Mouse (Mus musculus) kidney, adult 9 months (tissue): ENCODE results near the gene Otud1.

Experiments used
- DNase-seq: peaks from one replicate; pipeline ENCODE4 v3.0.0; 2022

Gene Otud1

GRCm38 (mm10) chr2:19657158-19657874 lies at the start of gene Otud1:
Otud1 (plus strand) TSS chr2:19657752.
- peak; percentile 98 for DNase-seq

- no peak for DNase-seq
These were observed 49.7 kb upstream of the Otud1 start for GRCm38 (mm10) chr2:19607852-19608251.

DNA sequence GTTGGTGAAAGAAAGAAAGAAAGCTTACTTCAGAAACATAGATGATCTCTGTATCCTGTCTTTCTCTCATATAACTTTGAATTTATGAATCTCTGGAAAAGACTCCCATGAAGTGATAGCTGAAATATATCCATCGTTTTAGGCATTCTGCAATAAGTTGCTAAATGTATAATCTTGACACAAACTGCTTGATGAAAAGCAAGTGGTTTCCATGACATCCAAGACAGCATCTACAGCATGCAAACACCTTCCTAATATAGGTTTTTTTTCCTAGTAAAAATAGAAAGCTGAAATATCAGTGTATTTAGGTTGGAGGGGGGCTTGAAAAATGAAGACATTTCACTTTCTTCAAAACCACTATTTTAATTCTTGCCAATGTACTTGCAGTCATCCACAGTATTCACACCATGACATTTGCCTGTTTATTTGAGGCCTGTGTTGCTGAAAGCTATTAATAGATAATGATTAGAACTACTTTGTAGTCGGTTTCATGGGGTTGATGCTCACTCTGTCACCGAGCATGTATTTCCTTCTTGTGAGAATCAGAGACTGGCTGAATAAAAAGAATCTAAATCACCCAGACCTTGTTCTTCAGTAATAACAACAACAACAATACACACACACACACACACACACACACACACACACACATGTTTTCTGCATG lies 49.0 kb upstream of the Otud1 start:
- no peak for DNase-seq

DNA sequence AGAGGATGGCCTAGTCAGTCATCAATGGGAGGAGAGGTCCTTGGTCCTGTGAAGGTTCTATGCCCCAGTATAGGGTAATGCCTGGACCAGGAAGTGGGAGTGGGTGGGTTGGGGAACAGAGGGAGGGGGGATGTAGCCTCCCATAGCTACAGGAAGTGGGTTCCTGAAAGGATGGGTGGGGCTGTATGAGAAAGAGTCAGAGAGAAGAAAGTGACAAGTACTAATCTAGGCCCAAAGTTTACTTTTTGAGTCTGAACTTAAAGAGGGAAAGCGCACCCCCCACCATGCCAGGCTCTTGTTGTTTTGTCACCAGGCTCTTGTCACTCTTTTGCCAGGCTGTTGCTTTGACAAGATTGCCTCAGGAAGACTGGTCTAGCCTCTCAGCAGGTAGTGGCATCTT lies 35.5 kb upstream of the Otud1 start:
- DNase-seq: no peak

GRCm38 (mm10) chr2:19627044-19627443 lies 30.5 kb upstream of the Otud1 start:
- DNase-seq: peak; percentile 6

- no peak for DNase-seq
These were observed 29.5 kb upstream of the Otud1 start for GRCm38 (mm10) chr2:19627920-19628608.

DNA sequence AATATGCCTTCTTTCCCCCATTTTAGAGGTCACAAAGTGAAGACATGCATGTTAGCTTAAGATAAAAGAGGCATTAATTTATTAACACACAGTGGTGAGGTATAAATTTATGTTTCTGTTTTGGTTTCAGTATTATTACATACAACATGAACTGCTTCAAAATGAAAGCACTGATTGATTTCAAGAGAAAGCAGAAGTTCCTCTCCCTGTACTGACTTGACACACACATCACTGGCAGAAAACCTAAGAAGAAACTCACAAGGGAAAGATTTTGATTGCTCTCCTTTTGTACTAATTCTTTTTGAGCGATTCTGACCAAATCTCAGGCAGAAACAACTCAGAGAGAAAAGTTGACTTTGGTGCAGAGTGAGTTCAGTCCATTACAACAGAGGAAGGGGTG lies 27.0 kb upstream of the Otud1 start:
- DNase-seq: no peak

- no peak for DNase-seq
These were observed 24.1 kb upstream of the Otud1 start for GRCm38 (mm10) chr2:19633406-19633920.

DNA sequence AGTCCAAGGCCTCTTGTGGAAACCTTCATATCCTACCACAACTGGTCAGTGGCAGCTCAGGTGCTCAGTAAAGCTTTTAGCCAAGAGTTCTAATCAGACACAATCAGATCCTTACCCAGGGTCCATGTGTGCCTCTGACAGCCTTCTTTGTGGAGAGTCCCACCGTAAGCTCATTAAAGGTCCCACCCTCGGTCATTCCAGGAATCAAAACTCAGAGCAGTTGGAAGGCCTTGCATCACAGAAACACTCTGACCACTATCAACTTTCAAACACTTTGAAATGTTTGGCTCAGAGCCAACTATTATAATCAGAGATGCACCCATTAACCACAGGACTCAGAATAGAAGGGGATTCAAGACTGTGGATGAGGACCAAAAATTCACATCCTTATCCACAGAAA lies 12.4 kb upstream of the Otud1 start:
- DNase-seq: no peak

DNA sequence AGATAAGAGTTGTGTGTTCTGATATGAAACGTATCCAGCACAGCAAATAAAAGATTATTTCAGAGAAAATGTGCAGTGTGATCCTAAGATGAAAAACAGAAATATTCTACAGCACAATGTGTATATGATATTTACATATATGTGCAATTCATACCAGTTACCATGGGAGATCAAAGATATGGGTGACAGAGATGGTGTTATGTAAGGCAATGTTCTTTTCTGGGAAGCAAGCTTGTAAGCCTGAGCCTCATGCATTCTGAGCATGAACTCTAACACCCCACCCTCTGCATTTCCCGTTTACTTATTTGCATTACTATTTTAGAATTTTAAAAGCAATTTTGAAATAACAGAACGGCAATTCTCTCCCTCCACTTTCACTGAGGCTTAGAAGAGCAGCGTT lies 11.4 kb upstream of the Otud1 start:
- no peak for DNase-seq

GRCm38 (mm10) chr2:19646910-19647309 lies 10.6 kb upstream of the Otud1 start:
- peak; percentile 28 for DNase-seq

GRCm38 (mm10) chr2:19656436-19656835 lies 1.1 kb upstream of the Otud1 start:
- peak; percentile 21 for DNase-seq

DNA sequence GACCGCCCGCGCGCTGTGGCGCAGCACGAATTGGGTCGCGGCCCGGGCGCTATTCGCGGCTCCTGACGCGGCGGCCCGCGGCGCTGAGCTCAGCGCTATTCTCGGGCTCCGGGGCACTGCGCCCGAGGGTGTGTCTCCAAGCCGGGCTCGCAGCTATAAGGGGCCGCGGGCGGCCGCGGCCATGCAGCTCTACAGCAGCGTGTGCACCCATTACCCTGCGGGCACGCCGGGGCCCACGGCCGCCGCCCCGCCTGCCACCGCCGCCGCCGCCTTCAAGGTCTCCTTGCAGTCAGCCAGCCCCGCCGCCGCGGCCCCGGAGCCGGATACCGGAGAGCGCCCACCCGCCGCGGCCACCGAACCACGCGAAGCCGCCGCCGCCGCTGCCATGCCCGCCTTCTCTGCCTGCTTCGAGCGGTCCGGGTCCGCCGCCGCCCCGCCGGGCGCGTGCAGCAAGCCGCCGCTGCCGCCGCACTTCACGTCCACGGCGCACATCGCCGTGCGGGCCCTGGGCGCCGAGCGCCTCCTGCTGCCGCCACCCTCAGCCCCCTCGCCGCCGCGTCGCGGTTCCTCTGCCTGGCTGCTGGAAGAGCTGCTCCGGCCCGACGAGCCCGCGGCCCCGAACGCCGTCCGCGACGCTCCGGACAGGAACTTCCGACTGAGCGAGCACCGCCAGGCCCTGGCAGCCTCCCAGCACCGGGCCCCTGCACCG lies 483 bp downstream of the Otud1 start:
- DNase-seq: peak; percentile 56

- DNase-seq: peak; percentile 31
These were observed 1.3 kb downstream of the Otud1 start for GRCm38 (mm10) chr2:19658661-19659384.

DNA sequence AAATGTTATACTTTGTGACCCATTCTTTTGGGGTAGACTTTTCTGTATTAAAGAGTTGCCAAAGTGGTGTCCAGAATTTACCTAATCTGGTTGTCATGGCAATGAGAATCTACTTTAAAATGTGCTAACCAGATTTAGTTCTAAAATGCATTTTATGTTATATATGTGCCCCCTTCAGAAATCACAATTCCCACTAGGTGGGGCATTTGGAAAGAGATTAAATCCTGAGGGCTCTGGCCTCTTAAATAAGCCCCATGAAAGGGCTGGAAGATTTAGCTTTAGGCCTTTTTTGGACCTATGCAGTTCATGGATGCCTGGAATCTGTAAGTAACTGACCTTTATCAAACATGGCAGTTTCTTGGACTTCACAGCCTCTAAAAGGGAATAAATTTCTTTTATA lies 3.3 kb downstream of the Otud1 start:
- no peak for DNase-seq

DNA sequence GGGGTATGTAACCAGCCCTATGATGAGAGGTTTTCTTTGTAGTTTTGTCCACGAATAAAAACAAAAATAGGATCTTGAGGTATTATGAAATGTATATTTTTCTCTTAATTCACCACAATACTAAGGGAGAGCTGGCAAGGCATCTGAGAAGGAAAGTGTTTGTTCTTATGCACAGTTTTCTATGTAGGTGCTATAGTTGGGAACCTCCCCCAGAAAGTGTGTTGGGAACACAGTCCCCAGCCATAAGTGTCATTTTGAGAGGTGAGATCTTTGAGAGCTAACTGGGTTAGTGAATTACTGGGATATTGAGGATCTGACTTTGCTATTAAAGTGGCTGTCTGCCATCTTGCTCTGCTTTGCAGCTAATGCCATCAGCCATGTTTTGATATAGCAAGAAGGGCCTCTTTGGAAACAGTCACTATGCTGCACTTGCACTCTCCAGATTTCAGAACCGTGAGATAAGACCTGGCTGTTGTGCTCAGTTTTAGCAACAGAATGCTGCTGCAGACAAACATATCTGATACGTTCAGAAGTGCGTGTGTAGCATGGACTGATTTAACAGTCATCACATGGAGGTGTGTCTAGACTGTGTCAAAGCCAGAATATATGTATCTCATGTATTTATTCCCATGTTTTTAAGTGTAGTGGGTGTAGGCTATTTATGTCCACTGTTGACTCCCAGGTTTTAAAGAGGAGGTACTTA lies 5.7 kb downstream of the Otud1 start:
- DNase-seq: no peak

DNA sequence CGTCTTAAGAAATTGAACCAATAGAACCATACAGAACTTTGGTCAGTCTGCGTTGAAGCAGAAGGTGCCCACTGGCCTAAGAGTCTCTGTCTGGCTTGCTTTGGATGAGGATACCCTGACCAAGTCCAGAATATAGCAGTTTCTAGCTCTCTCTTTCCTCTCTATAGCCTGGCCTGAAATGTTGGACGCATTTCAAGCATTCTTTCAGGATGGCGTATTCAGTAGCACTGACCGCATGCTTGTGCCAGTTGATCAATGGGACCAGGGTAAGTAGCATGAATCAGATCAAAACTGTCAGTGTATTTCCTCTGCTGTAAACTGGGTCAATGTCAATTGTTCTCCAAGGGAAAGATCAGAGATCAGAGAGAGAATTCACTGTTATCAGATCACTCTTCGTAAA lies 6.6 kb downstream of the Otud1 start:
- DNase-seq: peak; percentile 16

DNA sequence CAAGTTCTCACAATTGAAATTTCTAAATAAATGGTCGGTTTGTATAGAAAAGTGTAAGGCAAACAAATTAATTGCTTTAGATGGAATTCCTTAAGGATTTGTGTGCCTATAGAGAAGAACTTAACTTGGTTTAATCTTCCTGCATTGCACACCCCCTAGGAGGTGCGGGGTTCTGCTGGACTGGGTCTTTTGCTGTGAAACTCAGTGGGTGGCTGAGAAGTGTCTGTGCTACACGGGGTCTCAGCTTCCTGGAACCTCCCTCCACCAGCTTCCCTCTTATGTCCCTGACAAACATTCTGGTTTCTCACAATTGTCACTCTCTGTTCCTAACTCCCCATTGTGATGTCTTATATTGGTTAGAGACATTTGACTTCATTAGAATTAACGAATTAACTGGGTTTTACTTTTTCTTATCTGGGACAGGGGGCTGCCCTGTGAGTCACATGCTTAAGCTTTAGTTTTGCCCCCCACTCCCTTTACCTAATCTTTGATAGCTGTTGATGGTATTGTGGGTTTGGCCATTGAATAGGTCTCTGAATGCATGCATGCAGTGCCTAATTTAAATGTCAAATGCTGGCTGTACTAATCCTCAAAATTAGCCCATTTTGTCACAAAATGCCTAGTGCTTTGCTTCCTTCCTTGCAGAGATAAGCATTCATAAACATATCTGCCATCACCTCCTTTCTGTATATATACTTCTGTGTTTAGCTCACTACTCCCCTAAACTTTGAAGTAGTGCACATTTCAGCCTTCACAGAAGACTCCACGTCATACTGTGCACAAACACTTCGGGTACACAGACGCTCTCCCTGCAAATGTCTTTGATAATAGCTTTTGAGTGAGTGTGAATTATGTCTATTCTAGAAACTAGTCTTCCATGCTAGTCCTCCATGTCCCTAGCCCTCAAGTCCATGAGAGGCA lies 7.3 kb downstream of the Otud1 start:
- DNase-seq: no peak

DNA sequence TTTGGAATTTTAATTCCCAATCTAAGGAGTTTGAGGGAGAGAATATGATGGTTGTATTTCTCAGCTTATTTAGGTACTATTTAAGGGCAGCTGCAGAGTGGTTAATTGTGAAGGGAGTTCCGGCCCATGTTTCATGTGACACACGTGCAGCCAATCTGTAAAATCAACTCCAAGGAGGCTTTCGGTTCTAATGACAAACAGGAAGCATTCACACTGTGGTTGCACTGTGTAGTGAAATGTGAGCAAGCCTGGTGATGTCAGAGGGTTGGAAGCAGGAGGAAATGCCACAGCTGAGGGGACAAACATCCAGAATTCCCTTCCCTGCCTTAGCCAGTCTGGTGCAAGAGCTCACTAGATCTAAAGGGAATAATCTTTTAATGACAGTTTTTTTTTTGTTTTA lies 8.3 kb downstream of the Otud1 start:
- peak; percentile 57 for DNase-seq

GRCm38 (mm10) chr2:19670851-19671688 lies 13.5 kb downstream of the Otud1 start:
- DNase-seq: no peak
